Mouse (Mus musculus): ENCODE measurements around the gene Mlst8.

GRCm38 (mm10) chr17:24480201-24480826 lies 1.4 kb upstream of the Mlst8 start:
- TF ChIP-seq CTCF (IDR thresholded peaks at IDR 0.05; ENCODE audit: borderline replicate concordance, control insufficient read depth, extremely low read depth, insufficient read depth, low read length, poor library complexity) (no peak), POLR2A (IDR thresholded peaks at IDR 0.05; ENCODE audit: control insufficient read depth, extremely low read depth, insufficient read depth, low read length, poor library complexity) (no peak)
